Mouse (Mus musculus): Measurements from ENCODE around the gene Ngrn. TPM values are rescaled to one million over a fixed set of nuclear protein-coding genes. Genes with fewer than 3 reads are reported as not detected.

Gene Ngrn
- polyA plus RNA-seq (2015; fragmentation: Nextera tagmentation; extraction: Ambion mirVana): 20.9 and 23.1 TPM in 2 replicates

GRCm38 (mm10) chr7:80260625-80261371, at the start of gene Ngrn:
Ngrn (plus strand) TSS chr7:80261215.
- no peaks in the 10 kb centered on the region for H3K9me3 ChIP-seq (ENCODE audit: low read length)
- peak within 1 kb of the TSS; percentile 97 for H3K4me3 ChIP-seq (ENCODE audit: low read depth, low read length)
- TF ChIP-seq EP300 (IDR thresholded peaks at IDR 0.05; ENCODE audit: low read depth) (peak; percentile 70; the same call in 1 of the 2 replicates), CTCF (IDR thresholded peaks at IDR 0.05; ENCODE audit: low read depth) (peak; percentile 44)
- peaks cover 24% of the 10 kb centered on the region for H3K36me3 ChIP-seq (replicated peaks; ENCODE audit: insufficient read depth, low read length)
- DNase-seq: peak; percentile 90
- H3K4me2 ChIP-seq (ENCODE audit: low read depth, low read length): peak within 1 kb of the TSS; percentile 94
- H3K4me1 ChIP-seq (ENCODE audit: insufficient read depth): peaks cover 18% of the 10 kb centered on the region
- peak; percentile 92 for ATAC-seq
- no peaks in the 10 kb centered on the region for H3K27me3 ChIP-seq (ENCODE audit: insufficient read depth, low read length)
- H3K9ac ChIP-seq (replicated peaks): peak within 1 kb of the TSS; percentile 92
- WGBS (ENCODE audit: insufficient replicate concordance): 26% methylated on average over 40 of the region's 40 CpGs
- peak within 1 kb of the TSS; percentile 96 for H3K27ac ChIP-seq (ENCODE audit: low read depth)

GRCm38 (mm10) chr7:80213604-80214003, 47.4 kb upstream of the Ngrn start:
- TF ChIP-seq EP300 (IDR thresholded peaks at IDR 0.05; ENCODE audit: low read depth) (no peak), CTCF (IDR thresholded peaks at IDR 0.05; ENCODE audit: low read depth) (no peak)
- DNase-seq (peak; percentile 12), ATAC-seq (no peak)
- Histone ChIP-seq H3K4me2 (ENCODE audit: low read depth, low read length) (no peak overlapping the region), H3K9ac (replicated peaks) (no peak overlapping the region), H3K4me3 (ENCODE audit: low read depth, low read length) (no peak overlapping the region), H3K9me3 (ENCODE audit: low read length) (no peaks in the 10 kb centered on the region), H3K36me3 (replicated peaks; ENCODE audit: insufficient read depth, low read length) (peaks cover 63% of the 10 kb centered on the region), H3K27ac (ENCODE audit: low read depth) (no peak overlapping the region), H3K4me1 (ENCODE audit: insufficient read depth) (peaks cover 34% of the 10 kb centered on the region), H3K27me3 (ENCODE audit: insufficient read depth, low read length) (no peaks in the 10 kb centered on the region)
- WGBS (ENCODE audit: insufficient replicate concordance): 88% methylated on average over 7 of the region's 7 CpGs

- no peak overlapping the region for H3K9ac ChIP-seq (replicated peaks)
- WGBS (ENCODE audit: insufficient replicate concordance): 79% methylated on average over 8 of the region's 8 CpGs
- H3K27me3 ChIP-seq (ENCODE audit: insufficient read depth, low read length): no peaks in the 10 kb centered on the region
- ATAC-seq (no peak), DNase-seq (no peak)
- peaks cover 25% of the 10 kb centered on the region for H3K4me1 ChIP-seq (ENCODE audit: insufficient read depth)
- H3K9me3 ChIP-seq (ENCODE audit: low read length): no peaks in the 10 kb centered on the region
- TF ChIP-seq EP300 (IDR thresholded peaks at IDR 0.05; ENCODE audit: low read depth) (no peak), CTCF (IDR thresholded peaks at IDR 0.05; ENCODE audit: low read depth) (no peak)
- H3K27ac ChIP-seq (ENCODE audit: low read depth): 0 out of 2 replicates have a peak overlapping the region, but pooled peaks have one; percentile 4
- H3K4me3 ChIP-seq (ENCODE audit: low read depth, low read length): no peak overlapping the region
- no peak overlapping the region for H3K4me2 ChIP-seq (ENCODE audit: low read depth, low read length)
- H3K36me3 ChIP-seq (replicated peaks; ENCODE audit: insufficient read depth, low read length): peaks cover 72% of the 10 kb centered on the region
Measured at GRCm38 (mm10) chr7:80214459-80214858, 46.6 kb upstream of the Ngrn start.

- Histone ChIP-seq H3K4me3 (ENCODE audit: low read depth, low read length) (no peak overlapping the region), H3K27ac (ENCODE audit: low read depth) (no peak overlapping the region), H3K9ac (replicated peaks) (no peak overlapping the region), H3K27me3 (ENCODE audit: insufficient read depth, low read length) (no peaks in the 10 kb centered on the region), H3K36me3 (replicated peaks; ENCODE audit: insufficient read depth, low read length) (peaks cover 81% of the 10 kb centered on the region), H3K9me3 (ENCODE audit: low read length) (no peaks in the 10 kb centered on the region), H3K4me1 (ENCODE audit: insufficient read depth) (peaks cover 16% of the 10 kb centered on the region), H3K4me2 (ENCODE audit: low read depth, low read length) (no peak overlapping the region)
- TF ChIP-seq CTCF (IDR thresholded peaks at IDR 0.05; ENCODE audit: low read depth): peak; percentile 95
- no peak for TF ChIP-seq EP300 (IDR thresholded peaks at IDR 0.05; ENCODE audit: low read depth)
- WGBS (ENCODE audit: insufficient replicate concordance): 27% methylated on average over 4 of the region's 4 CpGs
- ATAC-seq: peak; percentile 78
- peak; percentile 88 for DNase-seq
Measured at GRCm38 (mm10) chr7:80215398-80215797, 45.6 kb upstream of the Ngrn start.

- Histone ChIP-seq H3K27me3 (ENCODE audit: insufficient read depth, low read length) (no peaks in the 10 kb centered on the region), H3K9ac (replicated peaks) (no peak overlapping the region), H3K4me2 (ENCODE audit: low read depth, low read length) (no peak overlapping the region), H3K27ac (ENCODE audit: low read depth) (no peak overlapping the region), H3K4me1 (ENCODE audit: insufficient read depth) (peaks cover 4% of the 10 kb centered on the region), H3K9me3 (ENCODE audit: low read length) (no peaks in the 10 kb centered on the region), H3K36me3 (replicated peaks; ENCODE audit: insufficient read depth, low read length) (peaks cover 90% of the 10 kb centered on the region), H3K4me3 (ENCODE audit: low read depth, low read length) (no peak overlapping the region)
- DNase-seq (peak; percentile 12), ATAC-seq (no peak)
- no peak for TF ChIP-seq EP300 (IDR thresholded peaks at IDR 0.05; ENCODE audit: low read depth)
- TF ChIP-seq CTCF (IDR thresholded peaks at IDR 0.05; ENCODE audit: low read depth): no peak
- 89% methylated on average over 8 of the region's 8 CpGs for WGBS (ENCODE audit: insufficient replicate concordance)
Measured at GRCm38 (mm10) chr7:80216566-80216965, 44.4 kb upstream of the Ngrn start.

- TF ChIP-seq CTCF (IDR thresholded peaks at IDR 0.05; ENCODE audit: low read depth): no peak
- no peak for TF ChIP-seq EP300 (IDR thresholded peaks at IDR 0.05; ENCODE audit: low read depth)
Measured at GRCm38 (mm10) chr7:80218666-80219065, 42.3 kb upstream of the Ngrn start.

More at GRCm38 (mm10) chr7:80218666-80219065, 42.3 kb upstream of the Ngrn start:
- Histone ChIP-seq H3K4me3 (ENCODE audit: low read depth, low read length) (no peak overlapping the region), H3K36me3 (replicated peaks; ENCODE audit: insufficient read depth, low read length) (peaks cover 93% of the 10 kb centered on the region), H3K4me2 (ENCODE audit: low read depth, low read length) (no peak overlapping the region), H3K9me3 (ENCODE audit: low read length) (no peaks in the 10 kb centered on the region), H3K27me3 (ENCODE audit: insufficient read depth, low read length) (no peaks in the 10 kb centered on the region), H3K27ac (ENCODE audit: low read depth) (no peak overlapping the region), H3K4me1 (ENCODE audit: insufficient read depth) (no peaks in the 10 kb centered on the region), H3K9ac (replicated peaks) (no peak overlapping the region)
- DNase-seq: no peak
- no peak for ATAC-seq
- WGBS (ENCODE audit: insufficient replicate concordance): 94% methylated on average over 9 of the region's 9 CpGs

Measured in liver, postnatal 0 days (tissue).